Mouse (Mus musculus): Measurements from ENCODE around the gene St13. TPM values are rescaled to one million over a fixed set of nuclear protein-coding genes. Genes with fewer than 3 reads are reported as not detected.

Gene St13
- polyA plus RNA-seq (2012; rRNA removed; ENCODE audit: low replicate concordance): 43.0 and 58.0 TPM in 2 replicates

DNA sequence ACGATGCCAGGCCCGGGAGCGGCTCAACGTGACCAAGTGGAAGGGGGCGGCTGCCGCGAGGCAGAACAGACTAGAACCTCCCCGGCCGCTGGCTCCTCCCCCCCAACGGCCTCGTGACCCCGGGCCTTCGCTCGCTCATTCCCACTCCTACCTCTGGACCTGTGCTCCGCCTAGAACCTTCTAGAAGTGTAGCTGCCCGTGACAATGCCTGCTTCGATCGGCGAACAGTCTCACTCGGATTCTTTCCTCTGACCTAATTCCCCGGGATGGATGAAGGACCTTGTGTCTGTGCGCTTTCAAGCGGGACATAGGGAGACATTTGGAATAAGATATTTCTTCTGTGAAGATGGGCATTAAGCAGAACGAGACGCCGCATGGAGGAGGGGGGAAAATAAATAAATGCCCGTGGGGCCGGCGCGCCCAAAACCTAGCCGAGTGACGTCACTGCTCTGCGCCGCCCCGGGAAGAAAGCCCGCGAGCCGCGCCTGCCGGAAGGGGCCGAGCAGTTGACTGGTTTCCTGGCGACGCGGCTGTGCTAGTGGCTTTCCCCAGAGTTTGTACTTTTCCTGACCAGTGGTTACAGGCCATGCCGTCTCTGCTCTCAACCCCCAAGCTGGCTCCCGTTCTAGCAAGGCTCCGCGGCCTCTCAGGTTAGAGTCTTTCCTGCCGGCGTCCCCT lies at the start of gene St13, which contains the start of gene Xpnpep3:
St13 (minus strand) TSS at position 440 of the 678 bp plus-strand sequence.
Xpnpep3 (plus strand) TSS at position 501 of the 678 bp plus-strand sequence.

DNA sequence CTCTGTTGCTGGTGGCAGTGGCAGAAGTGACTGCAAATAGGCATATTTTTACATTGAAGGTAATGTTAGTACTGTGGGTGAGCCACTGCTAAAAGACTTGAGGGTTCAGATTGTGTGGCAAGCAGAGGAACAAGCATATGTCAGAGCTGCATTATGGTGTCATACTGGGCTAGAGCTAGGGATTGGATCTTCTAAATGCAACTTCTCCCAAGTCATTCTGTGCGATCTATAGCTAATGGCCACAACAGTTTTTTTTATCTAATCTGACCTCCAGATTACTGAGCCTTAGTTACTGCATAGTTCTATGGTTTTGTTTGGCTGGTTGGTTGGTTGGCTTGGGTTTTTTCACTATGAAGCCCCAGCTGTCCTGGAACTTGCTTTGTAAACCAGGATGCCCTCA lies 8.3 kb upstream of the St13 start, which contains the start of gene Dnajb7:
Dnajb7 (minus strand) TSS at position 101 of the 400 bp plus-strand sequence.

DNA sequence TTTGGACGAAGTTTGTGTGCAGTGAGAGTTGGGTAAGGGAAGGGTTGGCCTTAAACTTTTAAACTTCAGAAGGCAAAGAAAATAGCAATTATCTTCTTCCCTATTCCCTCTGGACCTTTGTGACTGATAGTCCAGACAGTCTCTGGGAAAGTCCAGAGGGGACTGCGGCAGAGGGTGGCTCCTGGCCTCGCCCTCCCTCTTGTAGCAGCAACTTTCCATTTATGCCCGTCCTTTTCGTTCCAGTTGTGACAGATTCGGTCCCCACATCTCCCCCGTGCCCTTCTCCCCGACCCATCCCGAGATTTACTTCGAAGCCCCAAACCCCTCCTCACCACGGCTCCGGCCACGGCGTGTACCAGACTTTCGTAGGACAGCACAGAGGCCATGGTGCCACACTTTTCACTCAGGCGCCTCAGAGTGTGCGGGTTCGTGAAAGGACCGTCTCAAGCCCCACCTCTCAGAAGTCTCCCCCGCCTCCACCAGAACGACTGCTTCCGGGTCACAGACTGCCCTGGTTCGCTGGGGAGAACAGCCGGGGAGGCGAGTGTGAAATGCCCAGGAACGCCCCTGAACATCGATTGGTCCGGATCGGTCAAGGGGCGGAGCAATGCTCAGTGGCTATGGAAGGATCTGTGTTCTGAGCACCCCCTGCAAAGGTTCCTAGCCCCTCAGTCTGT lies 39.4 kb downstream of the St13 start, which contains the start of gene Slc25a17:
Slc25a17 (minus strand) TSS at position 468 of the 677 bp plus-strand sequence.

Other genes with a start within 250 kb of the St13 start
- 18.7 and 34.3 TPM in 2 replicates for gene Mrtfa, start 209.3 kb downstream of the St13 start, polyA plus RNA-seq (2012; rRNA removed; ENCODE audit: low replicate concordance)
- 0.14 and 0.89 TPM in 2 replicates for gene Mchr1, start 164.6 kb downstream of the St13 start, polyA plus RNA-seq (2012; rRNA removed; ENCODE audit: low replicate concordance)
- 59.4 and 61.8 TPM in 2 replicates for gene Slc25a17, start 39.3 kb downstream of the St13 start, polyA plus RNA-seq (2012; rRNA removed; ENCODE audit: low replicate concordance)
- 13.1 and 17.1 TPM in 2 replicates for gene Xpnpep3, start 61 bp upstream of the St13 start, polyA plus RNA-seq (2012; rRNA removed; ENCODE audit: low replicate concordance)
- gene Dnajb7, start 8.2 kb upstream of the St13 start, polyA plus RNA-seq (2012; rRNA removed; ENCODE audit: low replicate concordance): not detected in 2 replicates
- gene Rbx1, start 66.2 kb upstream of the St13 start, polyA plus RNA-seq (2012; rRNA removed; ENCODE audit: low replicate concordance): 53.2 and 60.3 TPM in 2 replicates
- gene Ep300, start 185.3 kb upstream of the St13 start, polyA plus RNA-seq (2012; rRNA removed; ENCODE audit: low replicate concordance): 21.0 and 52.6 TPM in 2 replicates

Measured in subcutaneous adipose tissue, adult 2 months (tissue).